Mouse (Mus musculus) heart, postnatal 0 days (tissue): ENCODE measurements around the gene Acvrl1.

Experiments
- CTCF ChIP-seq: IDR thresholded peaks from 2 replicates; pipeline ENCODE4 v1.5.1; 2016; ENCODE audit warnings: antibody characterized with exemption, control low read depth, low read depth
- EP300 ChIP-seq: IDR thresholded peaks from 2 replicates; pipeline ENCODE4 v1.6.1; 2016; ENCODE audit warnings: antibody characterized with exemption, low read depth

GRCm38 (mm10) chr15:101193971-101194370 lies 65.6 kb downstream of the Acvrl1 start:
- TF ChIP-seq CTCF (no peak), EP300 (no peak)
